ENCODE assay signal across 10 mouse cellular contexts in genomic region chr8:80710670-80711400, GRCm38 (mm10). TPM values are rescaled to one million over a fixed set of nuclear protein-coding genes. Genes with fewer than 3 reads are reported as not detected.
DNase-seq lines count a peak whose midpoint lies in the region; ATAC-seq and TF ChIP-seq lines count a peak whose summit lies in the region.
"Had no signal": no experiment of that assay in that cellular context is flagged by ENCODE, and none has a peak within 500 bp of the region (broad histone marks: within the 10 kb centered on the region; RNA-seq: fewer than 3 reads in every experiment).

No protein-coding gene starts in this region.

- H3K27me3 ChIP-seq in forebrain, embryonic 13.5 days: no peaks in the 10 kb centered on the region
- H3K27me3 ChIP-seq in forebrain, embryonic 15.5 days: no peaks in the 10 kb centered on the region
- H3K27me3 ChIP-seq: heart, embryonic 12.5 days had no signal

- H3K4me3 ChIP-seq in forebrain, embryonic 13.5 days: no peak overlapping the region
- H3K4me3 ChIP-seq in forebrain, embryonic 15.5 days: no peak overlapping the region
- H3K4me3 ChIP-seq in lung, adult 2 months (replicated peaks; ENCODE audit: extremely low read depth, low read depth, low read length): no peak overlapping the region
- H3K4me3 ChIP-seq: heart, embryonic 12.5 days had no signal

- TF ChIP-seq POLR2A in lung, adult 2 months (IDR thresholded peaks at IDR 0.05; ENCODE audit: borderline replicate concordance, extremely low read depth, low read depth, low read length): no peak

- DNase-seq in lung, postnatal 10 days: peak; percentile 9
- DNase-seq in lung, adult 2 months: no peak
- peak; percentile 37 for DNase-seq in brain, adult 2 months (ENCODE audit: low read depth, low spot score)
- DNase-seq in cerebellum, adult 9-11 months: no peak
- no peak for DNase-seq in ovary, postnatal 10 days (ENCODE audit: low spot score)
- DNase-seq: lung, adult 18-20 months had no signal

- H3K27ac ChIP-seq in forebrain, embryonic 13.5 days: no peak overlapping the region
- H3K27ac ChIP-seq in forebrain, embryonic 15.5 days (replicated peaks): no peak overlapping the region

- peaks cover 73% of the 10 kb centered on the region for H3K36me3 ChIP-seq in forebrain, embryonic 13.5 days (ENCODE audit: poor library complexity, severe bottlenecking)
- peaks cover 60% of the 10 kb centered on the region for H3K36me3 ChIP-seq in forebrain, embryonic 15.5 days

- 72% methylated on average over 4 of the region's 4 CpGs for WGBS in forebrain, embryonic 13.5 days
- 61% methylated on average over 4 of the region's 4 CpGs for WGBS in forebrain, embryonic 15.5 days
- WGBS in lung, adult 2 months: 71% methylated on average over 4 of the region's 4 CpGs

- no peak overlapping the region for H3K9ac ChIP-seq in forebrain, embryonic 13.5 days
- H3K9ac ChIP-seq in forebrain, embryonic 15.5 days (replicated peaks): no peak overlapping the region
- H3K9ac ChIP-seq: heart, embryonic 12.5 days had no signal

- no peak for TF ChIP-seq CTCF in lung, adult 2 months (IDR thresholded peaks at IDR 0.05; ENCODE audit: insufficient read depth, low read length)

- ATAC-seq in forebrain, embryonic 13.5 days: peak; percentile 48; the same call in 1 of the 2 replicates
- ATAC-seq in forebrain, embryonic 15.5 days (replicated peaks): no peak
- ATAC-seq in megakaryocyte-erythroid progenitor cell, adult 5-6 weeks (replicated peaks; ENCODE audit: low FRiP score, low TSS enrichment, poor library complexity, severe bottlenecking): peak; percentile 61; the same call in 1 of the 2 replicates

- no peaks in the 10 kb centered on the region for H3K9me3 ChIP-seq in forebrain, embryonic 13.5 days (replicated peaks)
- H3K9me3 ChIP-seq in forebrain, embryonic 15.5 days: no peaks in the 10 kb centered on the region

- H3K4me1 ChIP-seq in forebrain, embryonic 13.5 days: no peaks in the 10 kb centered on the region
- H3K4me1 ChIP-seq in forebrain, embryonic 15.5 days: no peaks in the 10 kb centered on the region
- H3K4me1 ChIP-seq in lung, adult 2 months (ENCODE audit: control insufficient read depth, insufficient read depth, low read length): no peaks in the 10 kb centered on the region
- H3K4me1 ChIP-seq: heart, embryonic 12.5 days had no signal

- no peak overlapping the region for H3K4me2 ChIP-seq in forebrain, embryonic 13.5 days
- no peak overlapping the region for H3K4me2 ChIP-seq in forebrain, embryonic 15.5 days (replicated peaks)
- H3K4me2 ChIP-seq: heart, embryonic 12.5 days had no signal

RNA-seq across cellular contexts. Expression of gene Smarca5, which starts 28.5 kb away (rescaled TPM):
- 101 and 102 TPM in 2 replicates for polyA plus RNA-seq in forebrain, embryonic 13.5 days (2015; fragmentation: Nextera tagmentation; extraction: Ambion mirVana)
- 77.8 and 79.3 TPM in 2 replicates for polyA plus RNA-seq in forebrain, embryonic 15.5 days (2015; fragmentation: Nextera tagmentation; extraction: Ambion mirVana)
- polyA plus RNA-seq in lung, adult 2 months (2012; rRNA removed): 6.5 and 8.9 TPM in 2 replicates
- 97.6 and 109 TPM in 2 replicates for total RNA-seq in megakaryocyte-erythroid progenitor cell, adult 5-6 weeks (2014; fragmentation: Nextera tagmentation)
- total RNA-seq in megakaryocyte-erythroid progenitor cell, adult 5-6 weeks (2017): 259 and 266 TPM in 2 replicates

Comparison
In these comparisons a context has a peak if more than half of its experiments do, and no peak if none do; other contexts are left out.
1. DNase-seq: peak in lung, postnatal 10 days (single experiment) and brain, adult 2 months (single experiment); none in lung, adult 2 months (single experiment), cerebellum, adult 9-11 months (single experiment) and ovary, postnatal 10 days (single experiment).